Mouse (Mus musculus) liver, embryonic 11.5 days (tissue): ENCODE measurements around the gene Ncam2. TPM values are rescaled to one million over a fixed set of nuclear protein-coding genes. Genes with fewer than 3 reads are reported as not detected.

Experiments
- ATAC-seq: fragments of 200-750 bp; cut with Nextera tagmentation; replicated peaks from 2 replicates; pipeline ENCODE4 v1.8.0; 2017; ENCODE audit warnings: moderate number of reproducible peaks, mild to moderate bottlenecking, moderate TSS enrichment, moderate library complexity; ENCODE audit not compliant: low FRiP score
- DNase-seq: peaks from one replicate; pipeline ENCODE4 v3.0.0-alpha.2; 2017; ENCODE audit warnings: low spot score
- H3K27ac ChIP-seq: fragments of 300-500 bp; sonication (generic); 2 replicates; pipeline ENCODE4 v1.5.1; 2014; ENCODE audit warnings: mild to moderate bottlenecking, low read depth, low read length, control low read depth
- H3K27me3 ChIP-seq: fragments of 300-500 bp; sonication (generic); replicated peaks from 2 replicates; pipeline ENCODE4 v1.6.1; 2014; ENCODE audit warnings: low read length, mixed read lengths; ENCODE audit not compliant: control insufficient read depth, insufficient read depth
- H3K36me3 ChIP-seq: fragments of 300-500 bp; sonication (generic); 2 replicates; pipeline ENCODE4 v1.6.1; 2014; ENCODE audit warnings: mild to moderate bottlenecking, low read length, moderate library complexity, mixed read lengths; ENCODE audit not compliant: control insufficient read depth, insufficient read depth
- H3K4me1 ChIP-seq: fragments of 300-500 bp; sonication (generic); replicated peaks from 2 replicates; pipeline ENCODE4 v1.6.1; 2014; ENCODE audit warnings: low read length, mixed read lengths; ENCODE audit not compliant: control insufficient read depth, insufficient read depth
- H3K4me2 ChIP-seq: fragments of 300-500 bp; sonication (generic); 2 replicates; pipeline ENCODE4 v1.6.1; 2014; ENCODE audit warnings: mild to moderate bottlenecking, control low read depth, moderate library complexity
- H3K4me3 ChIP-seq: fragments of 300-500 bp; sonication (generic); 2 replicates; pipeline ENCODE4 v1.5.1; 2014; ENCODE audit warnings: low read depth, low read length, control low read depth
- H3K9ac ChIP-seq: fragments of 300-500 bp; sonication (generic); 2 replicates; pipeline ENCODE4 v1.6.1; 2014; ENCODE audit warnings: low read depth, low read length, control low read depth
- H3K9me3 ChIP-seq: fragments of 300-500 bp; sonication (generic); 2 replicates; pipeline ENCODE4 v1.6.1; 2016; ENCODE audit warnings: low read length, inconsistent platforms, mixed read lengths; ENCODE audit not compliant: control insufficient read depth
- WGBS: fragments of 180-500 bp; shearing (Covaris S2); extraction: QIAGEN DNeasy Blood & Tissue Kit; methylation state at CpG from one replicate; pipeline ENCODE4 v1.1.7; 2014; 5-methylcytosine and 5-hydroxymethylcytosine counted together
- polyA plus RNA-seq: library from polyadenylated mRNA; unstranded; fragments of >200 nt; fragmentation: Nextera tagmentation; extraction: Ambion mirVana; gene quantifications from 2 replicates; pipeline ENCODE4 v1.2.1, GENCODE M21; 2014

Ncam2 gene
- polyA plus RNA-seq, 1 experiment from 2014 or later = 0.23 TPM

GRCm38 (mm10) chr16:81273597-81274360 is 73.3 kb downstream of the Ncam2 start:
- no peak overlapping the region for H3K27ac ChIP-seq
- H3K4me1 ChIP-seq = no peaks in the 10 kb centered on the region
- H3K4me3 ChIP-seq = no peak overlapping the region
- H3K9ac ChIP-seq = no peak overlapping the region
- 78% methylated on average over 2 of the region's 2 CpGs for WGBS
- ATAC-seq = no peak
- no peak for DNase-seq
- H3K9me3 ChIP-seq = no peaks in the 10 kb centered on the region
- H3K27me3 ChIP-seq = no peaks in the 10 kb centered on the region
- no peak overlapping the region for H3K4me2 ChIP-seq
- no peaks in the 10 kb centered on the region for H3K36me3 ChIP-seq

- H3K27ac ChIP-seq = no peak overlapping the region
- WGBS = 35% methylated on average over 5 of the region's 5 CpGs
- H3K9ac ChIP-seq = no peak overlapping the region
- H3K9me3 ChIP-seq = no peaks in the 10 kb centered on the region
- ATAC-seq (no peak), DNase-seq (no peak)
- no peaks in the 10 kb centered on the region for H3K36me3 ChIP-seq
- no peaks in the 10 kb centered on the region for H3K4me1 ChIP-seq
- no peaks in the 10 kb centered on the region for H3K27me3 ChIP-seq
- no peak overlapping the region for H3K4me2 ChIP-seq
- no peak overlapping the region for H3K4me3 ChIP-seq
Measured at GRCm38 (mm10) chr16:81284241-81284640, 83.7 kb downstream of the Ncam2 start.

GRCm38 (mm10) chr16:81284859-81285837 is 84.7 kb downstream of the Ncam2 start:
- no peak overlapping the region for H3K9ac ChIP-seq
- no peak overlapping the region for H3K4me2 ChIP-seq
- H3K27me3 ChIP-seq = no peaks in the 10 kb centered on the region
- 75% methylated on average over 7 of the region's 7 CpGs for WGBS
- no peak overlapping the region for H3K4me3 ChIP-seq
- no peak for ATAC-seq
- H3K9me3 ChIP-seq = no peaks in the 10 kb centered on the region
- no peaks in the 10 kb centered on the region for H3K36me3 ChIP-seq
- H3K27ac ChIP-seq = no peak overlapping the region
- H3K4me1 ChIP-seq = no peaks in the 10 kb centered on the region
- no peak for DNase-seq

- no peak overlapping the region for H3K27ac ChIP-seq
- no peak for DNase-seq
- no peaks in the 10 kb centered on the region for H3K27me3 ChIP-seq
- no peaks in the 10 kb centered on the region for H3K9me3 ChIP-seq
- no peaks in the 10 kb centered on the region for H3K36me3 ChIP-seq
- 77% methylated on average over 2 of the region's 2 CpGs for WGBS
- no peak overlapping the region for H3K4me3 ChIP-seq
- ATAC-seq = no peak
- H3K4me1 ChIP-seq = no peaks in the 10 kb centered on the region
- H3K9ac ChIP-seq = no peak overlapping the region
- H3K4me2 ChIP-seq = no peak overlapping the region
Measured at GRCm38 (mm10) chr16:81285882-81286281, 85.4 kb downstream of the Ncam2 start.

GRCm38 (mm10) chr16:81303806-81304205 is 103.3 kb downstream of the Ncam2 start:
- no peak for ATAC-seq
- no peaks in the 10 kb centered on the region for H3K27me3 ChIP-seq
- no peak overlapping the region for H3K9ac ChIP-seq
- no peak overlapping the region for H3K4me2 ChIP-seq
- WGBS = 71% methylated on average over 2 of the region's 2 CpGs
- H3K36me3 ChIP-seq = no peaks in the 10 kb centered on the region
- H3K4me1 ChIP-seq = no peaks in the 10 kb centered on the region
- H3K9me3 ChIP-seq = no peaks in the 10 kb centered on the region
- no peak overlapping the region for H3K27ac ChIP-seq
- H3K4me3 ChIP-seq = no peak overlapping the region
- DNase-seq = no peak

- ATAC-seq (no peak), DNase-seq (no peak)
- Histone ChIP-seq H3K4me3 (no peak overlapping the region), H3K27ac (no peak overlapping the region), H3K4me1 (no peaks in the 10 kb centered on the region), H3K27me3 (no peaks in the 10 kb centered on the region), H3K9ac (no peak overlapping the region), H3K9me3 (no peaks in the 10 kb centered on the region), H3K4me2 (no peak overlapping the region), H3K36me3 (no peaks in the 10 kb centered on the region)
- WGBS = 89% methylated on average over 3 of the region's 3 CpGs
Measured at GRCm38 (mm10) chr16:81309215-81309614, 108.7 kb downstream of the Ncam2 start.

- Histone ChIP-seq H3K9ac (no peak overlapping the region), H3K4me1 (no peaks in the 10 kb centered on the region), H3K9me3 (no peaks in the 10 kb centered on the region), H3K27me3 (no peaks in the 10 kb centered on the region), H3K27ac (no peak overlapping the region), H3K4me3 (no peak overlapping the region), H3K36me3 (no peaks in the 10 kb centered on the region), H3K4me2 (no peak overlapping the region)
- DNase-seq = no peak
- WGBS = 85% methylated on average over 1 of the region's 1 CpGs
- no peak for ATAC-seq
Measured at GRCm38 (mm10) chr16:81319037-81319436, 118.5 kb downstream of the Ncam2 start.

GRCm38 (mm10) chr16:81330539-81330938 is 130.0 kb downstream of the Ncam2 start:
- ATAC-seq (no peak), DNase-seq (no peak)
- H3K9me3 ChIP-seq = no peaks in the 10 kb centered on the region
- no peak overlapping the region for H3K4me2 ChIP-seq
- no peak overlapping the region for H3K4me3 ChIP-seq
- H3K36me3 ChIP-seq = no peaks in the 10 kb centered on the region
- no peak overlapping the region for H3K9ac ChIP-seq
- H3K27me3 ChIP-seq = no peaks in the 10 kb centered on the region
- H3K27ac ChIP-seq = no peak overlapping the region
- no peaks in the 10 kb centered on the region for H3K4me1 ChIP-seq
- WGBS = 16% methylated on average over 2 of the region's 2 CpGs
